Mouse (Mus musculus) spleen, adult 2 months (tissue): ENCODE results near the gene Snx21.

Experiments
- CTCF ChIP-seq: fragments of 200-500 bp; IDR thresholded peaks from 2 replicates; pipeline ENCODE4 v1.5.1; 2011; ENCODE audit warnings: mild to moderate bottlenecking, inconsistent platforms; ENCODE audit not compliant: insufficient read depth, insufficient read length, insufficient replicate concordance; ENCODE audit errors: extremely low read depth
- POLR2A ChIP-seq: fragments of 200-500 bp; IDR thresholded peaks from 2 replicates; pipeline ENCODE4 v1.6.1; 2011; ENCODE audit warnings: low read depth, low read length, inconsistent platforms

DNA sequence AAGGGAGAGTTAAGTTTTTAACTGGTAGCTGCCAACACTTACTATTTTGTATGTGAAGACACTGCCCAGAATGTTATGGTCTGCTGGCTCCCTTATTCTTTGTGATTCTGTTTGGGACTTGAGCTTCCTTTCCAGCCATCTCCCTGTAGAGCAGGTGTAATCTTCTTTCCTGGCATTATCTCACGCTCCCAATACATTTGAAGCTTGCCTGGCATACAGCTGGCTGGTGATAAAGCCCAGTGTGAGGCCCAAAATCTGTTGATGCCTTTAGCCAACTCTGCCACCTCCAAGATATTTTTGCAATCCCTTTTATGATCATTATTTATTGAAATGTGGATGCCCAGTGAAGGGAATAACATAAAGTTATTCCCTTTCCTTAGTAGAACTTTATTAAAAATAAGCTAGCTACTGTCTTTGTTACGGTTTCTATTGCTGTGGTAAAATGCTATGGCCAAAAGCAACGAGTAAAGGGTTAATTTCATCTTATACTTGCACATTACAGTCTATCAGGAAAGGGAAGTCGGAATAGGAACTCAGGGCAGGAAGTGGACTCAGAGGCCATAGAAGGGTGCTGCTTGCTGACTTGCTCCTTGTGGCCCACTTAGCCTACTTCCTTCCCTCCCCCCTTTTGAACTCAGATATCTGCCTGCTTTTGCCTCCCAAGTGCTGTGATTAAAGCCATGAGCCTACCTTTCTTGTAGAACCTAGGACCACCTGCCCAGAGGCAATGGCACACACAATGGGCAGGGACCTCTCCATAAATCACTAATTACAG is 25.4 kb upstream of the Snx21 start:
- TF ChIP-seq CTCF (no peak), POLR2A (no peak)
